Mouse (Mus musculus): Measurements from ENCODE around the gene Stpg4. TPM values are rescaled to one million over a fixed set of nuclear protein-coding genes. Genes with fewer than 3 reads are reported as not detected.

The Stpg4 gene
- polyA plus RNA-seq, 1 experiment, result not detected

DNA sequence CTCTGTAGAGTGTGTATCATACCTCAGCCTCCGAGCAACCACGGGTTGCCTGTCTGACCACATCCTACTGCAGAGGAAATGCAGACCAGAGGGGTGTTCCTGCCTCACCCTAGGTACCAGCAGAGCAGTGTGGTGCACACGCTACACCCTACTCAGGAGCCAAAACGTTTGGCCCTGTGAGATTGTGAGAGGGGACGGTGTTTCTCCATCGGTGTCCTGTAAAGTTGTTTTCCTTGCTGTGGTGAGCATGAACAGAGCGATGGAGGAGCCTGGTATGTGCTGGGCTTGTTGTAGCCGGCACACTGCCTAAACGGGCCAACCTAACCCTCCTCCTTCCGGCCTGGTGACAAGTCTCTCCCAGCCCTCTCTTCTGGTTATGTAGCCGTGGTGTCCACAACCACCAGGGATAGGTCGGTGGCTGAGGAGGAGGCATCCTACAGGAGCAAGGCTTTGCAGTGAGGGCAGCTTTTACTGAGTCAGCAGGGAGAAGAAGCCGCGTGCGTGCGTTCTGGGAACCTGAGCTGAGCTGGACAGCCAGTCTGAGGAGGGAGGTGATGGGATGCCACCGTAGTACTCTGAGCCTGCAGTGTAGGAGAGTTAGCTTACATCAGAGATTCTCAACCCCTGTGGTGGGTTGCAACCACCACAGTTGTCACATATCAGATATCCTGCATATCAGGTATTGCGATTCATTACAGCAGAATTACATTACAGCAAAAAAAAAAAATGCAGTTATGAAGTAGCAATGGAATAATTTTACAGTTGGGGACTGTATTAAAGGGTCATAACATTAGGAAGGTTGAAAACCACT lies 82.9 kb downstream of the Stpg4 start:
- Histone ChIP-seq H3K27ac (ENCODE audit: insufficient read depth, low read depth, low read length) (0 out of 2 replicates have a peak overlapping the region, but pooled peaks have one; percentile 14), H3K36me3 (ENCODE audit: control insufficient read depth, insufficient read depth, low read length) (peaks cover 58% of the 10 kb centered on the region), H3K4me3 (ENCODE audit: low read depth, low read length) (no peak overlapping the region), H3K4me1 (ENCODE audit: control insufficient read depth, insufficient read depth, insufficient read length, low read length) (peaks cover 8% of the 10 kb centered on the region; the same call in 1 of the 2 replicates), H3K27me3 (ENCODE audit: control insufficient read depth, insufficient read depth, low read length) (no peaks in the 10 kb centered on the region)
- WGBS, result 79% methylated on average over 18 of the region's 18 CpGs
- TF ChIP-seq POLR2A (IDR thresholded peaks at IDR 0.05; ENCODE audit: low read depth, low read length) (no peak), CTCF (IDR thresholded peaks at IDR 0.05; ENCODE audit: extremely low read depth, insufficient read length, insufficient replicate concordance, low read depth, low read length) (no peak)

DNA sequence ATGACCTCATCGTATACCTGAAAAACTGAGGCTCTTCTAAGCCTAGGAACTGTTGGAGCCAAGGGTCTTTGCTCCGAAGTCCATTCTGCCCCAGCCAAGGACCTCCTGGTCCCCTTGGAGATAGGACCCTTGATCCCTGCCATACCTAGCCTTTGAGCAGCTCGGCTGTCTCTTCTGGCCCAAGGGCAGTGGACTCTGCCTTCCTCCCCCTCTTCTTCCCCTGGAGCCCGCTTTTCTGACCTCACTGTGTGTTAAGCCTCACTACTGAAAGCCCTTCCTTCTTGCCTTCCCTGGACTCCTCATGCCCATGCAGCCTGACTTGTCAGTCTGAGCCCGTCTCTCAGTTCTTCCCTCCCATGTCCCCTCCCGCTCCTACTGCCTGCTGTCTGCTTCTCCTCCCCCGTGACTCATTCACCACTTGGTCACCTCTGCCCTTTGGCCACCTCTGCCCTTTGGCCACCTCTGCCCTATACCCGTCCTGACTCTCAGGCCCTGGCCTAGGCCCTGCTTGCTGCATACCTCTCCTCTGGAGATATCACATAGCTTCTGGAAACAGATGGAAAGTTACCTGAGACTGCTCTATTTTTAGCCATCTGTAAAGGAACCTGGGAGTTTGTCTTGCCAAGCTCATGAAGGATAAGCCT lies 84.4 kb downstream of the Stpg4 start:
- H3K36me3 ChIP-seq (ENCODE audit: control insufficient read depth, insufficient read depth, low read length), result peaks cover 60% of the 10 kb centered on the region
- H3K4me3 ChIP-seq (ENCODE audit: low read depth, low read length), result no peak overlapping the region
- no peaks in the 10 kb centered on the region for H3K27me3 ChIP-seq (ENCODE audit: control insufficient read depth, insufficient read depth, low read length)
- peaks cover 8% of the 10 kb centered on the region; the same call in 1 of the 2 replicates for H3K4me1 ChIP-seq (ENCODE audit: control insufficient read depth, insufficient read depth, insufficient read length, low read length)
- WGBS, result 78% methylated on average over 8 of the region's 8 CpGs
- peak overlapping the region; percentile 44; the same call in 1 of the 2 replicates for H3K27ac ChIP-seq (ENCODE audit: insufficient read depth, low read depth, low read length)
- TF ChIP-seq POLR2A (IDR thresholded peaks at IDR 0.05; ENCODE audit: low read depth, low read length) (no peak), CTCF (IDR thresholded peaks at IDR 0.05; ENCODE audit: extremely low read depth, insufficient read length, insufficient replicate concordance, low read depth, low read length) (no peak)

Other genes with a start within 250 kb of the Stpg4 start
- gene Mcfd2, start 161.8 kb downstream of the Stpg4 start, polyA plus RNA-seq (2012; rRNA removed), result 139 and 169 TPM in 2 replicates
- gene Ttc7, start 144.9 kb downstream of the Stpg4 start, polyA plus RNA-seq (2012; rRNA removed), result 195 and 289 TPM in 2 replicates
- 7.3 and 22.8 TPM in 2 replicates for gene Calm2, start 19.2 kb upstream of the Stpg4 start, polyA plus RNA-seq (2012; rRNA removed)
- gene Epcam, start 208.2 kb upstream of the Stpg4 start, polyA plus RNA-seq (2012; rRNA removed), result 511 and 1,756 TPM in 2 replicates
- 1.4 and 2.5 TPM in 2 replicates for gene Msh2, start 244.6 kb upstream of the Stpg4 start, polyA plus RNA-seq (2012; rRNA removed)